Mouse (Mus musculus): ENCODE results near the gene Col4a6. TPM values are rescaled to one million over a fixed set of nuclear protein-coding genes. Genes with fewer than 3 reads are reported as not detected.

Gene Col4a6
- polyA plus RNA-seq, 1 experiment from 2014 or later = 2.3 TPM

DNA sequence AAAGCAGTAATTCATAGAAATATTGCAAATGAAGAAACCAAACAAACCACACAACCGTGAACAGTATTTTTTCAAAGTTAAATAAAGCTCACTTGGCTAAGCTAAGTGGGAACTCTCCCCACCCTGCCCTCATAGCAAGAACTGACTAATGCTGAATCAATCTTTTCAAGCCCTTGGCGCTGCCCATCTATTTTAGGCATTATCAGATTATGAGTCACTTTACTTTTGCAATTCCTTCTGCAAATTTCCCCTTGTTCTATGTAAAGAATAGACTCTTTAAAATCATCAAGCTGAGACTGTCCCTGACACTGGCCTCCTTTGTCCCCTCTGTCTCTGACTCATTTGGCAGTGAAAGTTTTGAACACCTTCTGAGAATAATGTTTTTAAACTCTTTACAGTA, 34.5 kb downstream of the Col4a6 start:
- no peak overlapping the region for H3K4me2 ChIP-seq (ENCODE audit: low read length)
- H3K27ac ChIP-seq = no peak overlapping the region
- no peak for ATAC-seq (replicated peaks; ENCODE audit: low FRiP score, low read depth)
- H3K9me3 ChIP-seq (replicated peaks; ENCODE audit: low read length) = no peaks in the 10 kb centered on the region
- DNase-seq (ENCODE audit: low spot score) = no peak
- H3K9ac ChIP-seq (ENCODE audit: low read depth, low read length) = no peak overlapping the region
- 64% methylated on average over 2 of the region's 2 CpGs for WGBS
- no peak for TF ChIP-seq CTCF (IDR thresholded peaks at IDR 0.05; ENCODE audit: low read depth)
- no peaks in the 10 kb centered on the region for H3K4me1 ChIP-seq (replicated peaks; ENCODE audit: insufficient read depth, low read length)
- no peak overlapping the region for H3K4me3 ChIP-seq (replicated peaks; ENCODE audit: low read depth, low read length)
- no peaks in the 10 kb centered on the region for H3K27me3 ChIP-seq (ENCODE audit: insufficient read depth, low read length)
- H3K36me3 ChIP-seq (ENCODE audit: insufficient read depth, low read length) = no peaks in the 10 kb centered on the region

- 88% methylated on average over 6 of the region's 6 CpGs for WGBS
Observed at GRCm38 (mm10) chrX:141436780-141437179, 37.1 kb downstream of the Col4a6 start.

GRCm38 (mm10) chrX:141415318-141415717, 58.6 kb downstream of the Col4a6 start:
- Histone ChIP-seq H3K27ac (no peak overlapping the region), H3K9me3 (replicated peaks; ENCODE audit: low read length) (no peaks in the 10 kb centered on the region), H3K4me1 (replicated peaks; ENCODE audit: insufficient read depth, low read length) (no peaks in the 10 kb centered on the region), H3K9ac (ENCODE audit: low read depth, low read length) (no peak overlapping the region), H3K27me3 (ENCODE audit: insufficient read depth, low read length) (no peaks in the 10 kb centered on the region), H3K36me3 (ENCODE audit: insufficient read depth, low read length) (no peaks in the 10 kb centered on the region), H3K4me2 (ENCODE audit: low read length) (no peak overlapping the region), H3K4me3 (replicated peaks; ENCODE audit: low read depth, low read length) (no peak overlapping the region)
- WGBS = 55% methylated on average over 2 of the region's 2 CpGs
- no peak for TF ChIP-seq CTCF (IDR thresholded peaks at IDR 0.05; ENCODE audit: low read depth)
- peak; percentile 62 for DNase-seq (ENCODE audit: low spot score)
- ATAC-seq (replicated peaks; ENCODE audit: low FRiP score, low read depth) = no peak

More at GRCm38 (mm10) chrX:141436780-141437179, 37.1 kb downstream of the Col4a6 start:
- Histone ChIP-seq H3K27ac (no peak overlapping the region), H3K9ac (ENCODE audit: low read depth, low read length) (no peak overlapping the region), H3K4me2 (ENCODE audit: low read length) (no peak overlapping the region), H3K27me3 (ENCODE audit: insufficient read depth, low read length) (no peaks in the 10 kb centered on the region), H3K4me1 (replicated peaks; ENCODE audit: insufficient read depth, low read length) (no peaks in the 10 kb centered on the region), H3K36me3 (ENCODE audit: insufficient read depth, low read length) (no peaks in the 10 kb centered on the region), H3K9me3 (replicated peaks; ENCODE audit: low read length) (no peaks in the 10 kb centered on the region), H3K4me3 (replicated peaks; ENCODE audit: low read depth, low read length) (no peak overlapping the region)
- ATAC-seq (replicated peaks; ENCODE audit: low FRiP score, low read depth) = no peak
- no peak for DNase-seq (ENCODE audit: low spot score)
- no peak for TF ChIP-seq CTCF (IDR thresholded peaks at IDR 0.05; ENCODE audit: low read depth)

GRCm38 (mm10) chrX:141396243-141396642, 77.6 kb downstream of the Col4a6 start:
- DNase-seq (ENCODE audit: low spot score) = no peak
- H3K4me2 ChIP-seq (ENCODE audit: low read length) = no peak overlapping the region
- H3K9ac ChIP-seq (ENCODE audit: low read depth, low read length) = no peak overlapping the region
- H3K4me3 ChIP-seq (replicated peaks; ENCODE audit: low read depth, low read length) = no peak overlapping the region
- H3K36me3 ChIP-seq (ENCODE audit: insufficient read depth, low read length) = no peaks in the 10 kb centered on the region
- TF ChIP-seq CTCF (IDR thresholded peaks at IDR 0.05; ENCODE audit: low read depth) = no peak
- H3K27ac ChIP-seq = no peak overlapping the region
- 51% methylated on average over 3 of the region's 3 CpGs for WGBS
- H3K9me3 ChIP-seq (replicated peaks; ENCODE audit: low read length) = no peaks in the 10 kb centered on the region
- no peak for ATAC-seq (replicated peaks; ENCODE audit: low FRiP score, low read depth)
- H3K27me3 ChIP-seq (ENCODE audit: insufficient read depth, low read length) = no peaks in the 10 kb centered on the region
- no peaks in the 10 kb centered on the region for H3K4me1 ChIP-seq (replicated peaks; ENCODE audit: insufficient read depth, low read length)

DNA sequence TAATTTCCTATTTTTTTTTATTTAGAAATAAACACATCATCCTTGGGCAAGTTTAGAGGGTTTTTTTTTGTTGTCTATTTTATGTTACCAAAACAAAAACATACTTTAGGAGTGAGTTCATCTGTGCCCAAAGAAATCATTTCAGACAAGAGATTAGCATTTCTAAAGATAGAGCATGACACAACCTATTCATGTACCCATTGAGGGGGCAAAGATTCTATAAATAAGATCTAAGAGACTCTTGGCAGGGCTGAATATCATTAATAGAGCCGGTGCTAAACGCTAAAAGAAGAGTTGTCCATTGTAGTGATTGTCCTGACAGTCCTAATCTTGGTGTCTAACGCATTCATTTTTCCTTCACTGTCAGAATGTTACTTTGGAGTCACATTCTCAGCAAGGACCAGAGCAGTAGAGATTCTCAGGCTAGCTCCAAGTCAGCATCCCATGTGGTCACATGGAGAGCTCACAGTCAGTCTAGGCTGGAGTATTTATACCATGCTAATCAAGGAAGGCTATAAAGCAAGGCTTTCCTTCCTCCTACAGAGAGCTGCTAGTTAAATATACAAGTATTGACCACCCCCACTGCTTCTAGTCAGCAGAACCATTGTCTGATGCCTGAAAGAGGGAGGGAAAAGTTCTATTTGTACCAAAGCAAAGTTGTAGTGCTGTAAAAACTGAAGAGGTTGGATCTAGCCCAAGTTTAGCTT, 88.3 kb downstream of the Col4a6 start:
- H3K4me2 ChIP-seq (ENCODE audit: low read length) = no peak overlapping the region
- 79% methylated on average over 3 of the region's 3 CpGs for WGBS
- no peak overlapping the region for H3K9ac ChIP-seq (ENCODE audit: low read depth, low read length)
- H3K9me3 ChIP-seq (replicated peaks; ENCODE audit: low read length) = no peaks in the 10 kb centered on the region
- H3K27ac ChIP-seq = no peak overlapping the region
- H3K4me3 ChIP-seq (replicated peaks; ENCODE audit: low read depth, low read length) = no peak overlapping the region
- ATAC-seq (replicated peaks; ENCODE audit: low FRiP score, low read depth) = no peak
- TF ChIP-seq CTCF (IDR thresholded peaks at IDR 0.05; ENCODE audit: low read depth) = no peak
- H3K4me1 ChIP-seq (replicated peaks; ENCODE audit: insufficient read depth, low read length) = no peaks in the 10 kb centered on the region
- H3K36me3 ChIP-seq (ENCODE audit: insufficient read depth, low read length) = no peaks in the 10 kb centered on the region
- H3K27me3 ChIP-seq (ENCODE audit: insufficient read depth, low read length) = no peaks in the 10 kb centered on the region
- peak; percentile 4 for DNase-seq (ENCODE audit: low spot score)

- H3K27ac ChIP-seq = no peak overlapping the region
- no peak overlapping the region for H3K4me3 ChIP-seq (replicated peaks; ENCODE audit: low read depth, low read length)
- H3K27me3 ChIP-seq (ENCODE audit: insufficient read depth, low read length) = no peaks in the 10 kb centered on the region
- no peaks in the 10 kb centered on the region for H3K9me3 ChIP-seq (replicated peaks; ENCODE audit: low read length)
- DNase-seq (ENCODE audit: low spot score) (no peak), ATAC-seq (replicated peaks; ENCODE audit: low FRiP score, low read depth) (no peak)
- no peak overlapping the region for H3K9ac ChIP-seq (ENCODE audit: low read depth, low read length)
- TF ChIP-seq CTCF (IDR thresholded peaks at IDR 0.05; ENCODE audit: low read depth) = no peak
- H3K4me1 ChIP-seq (replicated peaks; ENCODE audit: insufficient read depth, low read length) = no peaks in the 10 kb centered on the region
- no peak overlapping the region for H3K4me2 ChIP-seq (ENCODE audit: low read length)
- WGBS = 63% methylated on average over 2 of the region's 2 CpGs
- H3K36me3 ChIP-seq (ENCODE audit: insufficient read depth, low read length) = no peaks in the 10 kb centered on the region
Observed at GRCm38 (mm10) chrX:141384632-141385031, 89.2 kb downstream of the Col4a6 start.

DNA sequence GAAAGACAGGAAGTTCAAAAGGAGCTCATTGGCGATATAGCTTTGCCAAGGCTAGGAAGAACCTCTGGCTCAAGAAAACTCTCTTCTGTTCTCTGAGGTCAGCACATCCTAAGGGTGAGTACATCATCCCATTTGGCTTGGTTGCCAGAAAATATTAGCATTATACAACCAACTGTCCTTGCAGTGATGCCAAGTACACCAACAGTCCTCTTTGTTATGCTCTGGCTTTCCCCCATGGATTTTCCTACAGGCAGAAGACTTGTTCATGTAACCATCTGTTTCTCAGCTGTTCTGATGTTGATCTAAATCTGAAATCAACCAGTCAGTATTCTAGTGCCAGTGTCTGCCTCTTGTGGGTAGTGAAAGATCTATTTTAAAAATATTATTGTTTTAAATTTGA, 103.6 kb downstream of the Col4a6 start:
- no peak for DNase-seq (ENCODE audit: low spot score)
- H3K36me3 ChIP-seq (ENCODE audit: insufficient read depth, low read length) = no peaks in the 10 kb centered on the region
- no peak for ATAC-seq (replicated peaks; ENCODE audit: low FRiP score, low read depth)
- no peak overlapping the region for H3K4me2 ChIP-seq (ENCODE audit: low read length)
- no peak overlapping the region for H3K4me3 ChIP-seq (replicated peaks; ENCODE audit: low read depth, low read length)
- WGBS = 55% methylated on average over 1 of the region's 1 CpGs
- no peak for TF ChIP-seq CTCF (IDR thresholded peaks at IDR 0.05; ENCODE audit: low read depth)
- no peak overlapping the region for H3K27ac ChIP-seq
- H3K9ac ChIP-seq (ENCODE audit: low read depth, low read length) = no peak overlapping the region
- no peaks in the 10 kb centered on the region for H3K27me3 ChIP-seq (ENCODE audit: insufficient read depth, low read length)
- no peaks in the 10 kb centered on the region for H3K4me1 ChIP-seq (replicated peaks; ENCODE audit: insufficient read depth, low read length)
- no peaks in the 10 kb centered on the region for H3K9me3 ChIP-seq (replicated peaks; ENCODE audit: low read length)
